Mouse (Mus musculus) cortical plate, adult 2 months (tissue): ENCODE results near the gene Hist1h4f. TPM values are rescaled to one million over a fixed set of nuclear protein-coding genes. Genes with fewer than 3 reads are reported as not detected.
A peak's percentile ranks its signal among the peaks of the same experiment; 100 is the strongest.
"Not testable (repeated sequence)": the region's sequence is repeated elsewhere in the genome, so short reads cannot be mapped to it uniquely, and the experiment has no call there.

Source experiments
- H3K27ac ChIP-seq: fragments of 200-500 bp; 2 replicates; pipeline ENCODE4 v1.5.1; 2012; ENCODE audit warnings: low read length, control low read depth, inconsistent platforms; ENCODE audit not compliant: insufficient read depth
- H3K4me1 ChIP-seq: fragments of 200-500 bp; 2 replicates; pipeline ENCODE4 v1.6.1; 2011; ENCODE audit warnings: low read length; ENCODE audit not compliant: control insufficient read depth, insufficient read depth
- H3K4me3 ChIP-seq: fragments of 200-500 bp; 2 replicates; pipeline ENCODE4 v1.5.1; 2011; ENCODE audit warnings: mild to moderate bottlenecking, low read length, control low read depth; ENCODE audit not compliant: insufficient read depth
- CTCF ChIP-seq: fragments of 200-500 bp; IDR thresholded peaks from 2 replicates; pipeline ENCODE4 v1.5.1; 2011; ENCODE audit warnings: mild to moderate bottlenecking, control low read depth, low read length; ENCODE audit not compliant: insufficient read depth; ENCODE audit errors: extremely low read depth
- POLR2A ChIP-seq: fragments of 200-500 bp; IDR thresholded peaks from 2 replicates; pipeline ENCODE4 v1.6.1; 2011; ENCODE audit warnings: mild to moderate bottlenecking, low read length, control low read depth; ENCODE audit not compliant: insufficient read depth; ENCODE audit errors: extremely low read depth
- polyA plus RNA-seq: library from polyadenylated mRNA; depleted of rRNA; stranded (reverse); fragments of >200 nt; gene quantifications from 2 replicates; pipeline ENCODE4 v1.2.3, GENCODE M21; 2012

The Hist1h4f gene
- polyA plus RNA-seq, 1 experiment = 13.1 TPM

DNA sequence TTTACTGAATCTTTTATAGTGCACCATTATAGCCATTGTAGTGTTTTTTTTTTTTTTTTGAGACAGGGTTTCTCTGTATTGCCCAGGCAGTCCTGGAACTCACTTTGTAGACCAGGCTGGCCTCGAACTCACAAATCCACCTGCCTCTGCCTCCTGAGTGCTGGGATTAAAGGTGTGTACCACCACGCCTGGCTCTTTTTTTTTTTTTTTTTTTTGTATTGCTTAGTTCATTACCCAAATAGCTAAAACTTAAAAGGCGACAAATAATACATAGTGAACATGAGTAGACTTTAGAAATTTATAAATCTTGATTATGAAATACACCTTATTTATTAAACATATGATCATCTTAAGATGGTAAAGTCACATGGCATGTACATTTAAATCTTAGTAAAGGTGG lies 10.0 kb downstream of the Hist1h4f start:
- Histone ChIP-seq H3K4me3 (no peak overlapping the region), H3K4me1 (no peaks in the 10 kb centered on the region), H3K27ac (no peak overlapping the region)
- no peak for TF ChIP-seq POLR2A
- TF ChIP-seq CTCF = no peak

DNA sequence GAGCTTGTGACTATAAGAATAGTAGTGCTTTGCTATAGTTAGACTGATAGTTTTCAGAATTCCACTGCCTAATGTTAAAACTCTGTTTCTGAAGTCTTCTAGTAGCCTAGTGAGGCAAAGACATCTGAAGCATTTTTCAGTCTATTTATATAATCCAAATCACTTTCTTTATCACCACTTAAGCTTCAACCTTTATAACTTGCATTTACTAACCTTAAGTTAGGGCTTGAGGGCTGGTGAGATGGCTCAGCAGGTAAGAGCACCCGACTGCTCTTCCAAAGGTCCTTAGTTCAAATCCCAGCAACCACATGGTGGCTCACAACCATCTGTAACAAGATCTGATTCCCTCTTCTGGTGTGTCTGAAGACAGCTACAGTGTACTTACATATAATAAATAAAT lies 11.6 kb downstream of the Hist1h4f start:
- not testable (repeated sequence) for H3K27ac ChIP-seq, H3K4me1 ChIP-seq, H3K4me3 ChIP-seq

DNA sequence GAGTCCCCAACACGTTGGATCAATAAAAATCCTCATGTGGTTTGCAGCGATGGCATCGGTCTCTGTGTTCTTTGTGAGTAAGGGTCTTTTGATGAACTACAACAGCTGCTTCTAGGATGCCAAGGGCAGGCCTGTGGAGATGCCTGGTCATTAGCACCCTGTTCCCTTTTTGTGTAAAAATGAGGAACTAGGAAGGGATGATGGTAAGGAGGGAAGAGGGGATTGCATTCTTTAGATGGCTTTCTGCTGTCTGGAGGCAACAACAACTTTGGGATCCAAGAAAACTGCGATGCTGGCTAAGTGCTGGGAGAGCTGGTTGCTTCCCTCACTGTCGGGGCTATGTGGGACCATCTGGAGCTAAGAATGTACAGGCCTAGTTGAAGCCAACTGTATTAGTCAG lies 13.2 kb downstream of the Hist1h4f start:
- Histone ChIP-seq H3K4me1 (peaks cover 4% of the 10 kb centered on the region; the same call in 1 of the 2 replicates), H3K27ac (no peak overlapping the region), H3K4me3 (no peak overlapping the region)
- no peak for TF ChIP-seq POLR2A

DNA sequence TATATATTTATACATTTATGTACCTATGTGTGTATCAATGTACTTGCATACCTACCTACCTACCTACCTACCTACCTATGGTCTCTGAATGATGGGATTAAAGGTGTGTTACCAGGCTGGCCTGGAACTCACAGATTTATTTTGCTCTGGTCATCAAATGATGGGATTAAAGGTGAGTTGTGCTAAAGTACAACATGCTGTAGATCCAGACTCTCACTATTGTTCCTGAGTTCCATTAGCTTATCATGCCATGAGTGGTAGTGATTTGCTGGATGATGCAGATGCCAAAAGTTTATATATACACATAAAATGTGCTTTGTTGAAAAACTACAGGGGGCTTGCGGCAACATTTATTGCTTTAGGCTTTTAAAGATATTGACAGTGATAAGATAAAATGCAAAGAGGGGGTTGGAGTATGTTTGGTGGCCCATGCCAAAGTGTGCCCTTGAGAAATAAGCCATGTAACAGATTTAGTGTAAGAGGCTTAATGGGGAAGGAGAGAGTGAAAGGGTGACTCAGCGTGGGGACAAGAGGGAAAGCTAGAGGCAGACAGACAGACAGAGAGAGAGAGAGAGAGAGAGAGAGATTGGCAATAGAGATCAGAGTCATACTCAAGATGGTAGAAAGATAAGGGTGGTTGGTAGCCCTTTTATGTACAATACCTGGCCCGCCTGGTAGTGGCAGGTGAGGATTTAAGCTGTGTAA lies 14.3 kb downstream of the Hist1h4f start:
- H3K4me1 ChIP-seq = peaks cover 4% of the 10 kb centered on the region; the same call in 1 of the 2 replicates
- no peak overlapping the region for H3K4me3 ChIP-seq
- H3K27ac ChIP-seq = no peak overlapping the region
- TF ChIP-seq POLR2A (no peak), CTCF (no peak)

DNA sequence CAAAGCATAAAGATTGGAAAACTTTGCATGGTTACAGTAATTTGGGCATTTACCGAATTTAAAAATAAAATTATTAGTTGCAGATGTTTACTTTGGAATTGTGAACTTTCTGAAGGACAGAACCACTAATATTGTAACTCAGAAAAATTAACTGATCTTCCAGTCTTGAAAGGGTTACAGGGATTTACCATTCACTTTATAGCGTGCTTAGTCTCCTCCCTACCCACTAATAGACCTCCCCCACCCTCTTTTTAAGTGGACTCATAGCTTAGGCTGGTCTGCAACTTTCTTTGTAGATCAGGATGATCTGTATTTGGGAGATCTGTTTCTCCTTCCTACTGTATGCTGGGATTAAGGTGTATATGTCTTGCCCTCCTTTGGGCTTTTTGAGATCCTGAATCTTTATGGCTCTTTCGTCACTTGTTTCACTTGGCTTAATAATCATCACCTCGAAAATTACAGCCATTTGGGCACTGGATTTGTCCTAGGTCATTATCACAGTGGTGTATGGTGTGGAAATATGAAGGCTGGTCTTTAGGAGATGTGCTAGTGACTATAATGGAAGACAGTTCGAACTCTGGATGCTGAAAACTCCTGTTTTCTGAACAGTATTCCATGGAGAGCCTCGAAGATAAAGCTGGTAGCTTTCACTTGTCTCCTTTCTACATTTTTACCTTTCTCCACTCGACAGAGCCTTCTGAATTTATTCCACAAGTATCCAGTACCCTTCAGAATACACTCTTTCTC lies 15.2 kb downstream of the Hist1h4f start:
- no peak for TF ChIP-seq POLR2A
- H3K4me1 ChIP-seq = peaks cover 4% of the 10 kb centered on the region; the same call in 1 of the 2 replicates
- H3K4me3 ChIP-seq = no peak overlapping the region
- no peak overlapping the region for H3K27ac ChIP-seq

DNA sequence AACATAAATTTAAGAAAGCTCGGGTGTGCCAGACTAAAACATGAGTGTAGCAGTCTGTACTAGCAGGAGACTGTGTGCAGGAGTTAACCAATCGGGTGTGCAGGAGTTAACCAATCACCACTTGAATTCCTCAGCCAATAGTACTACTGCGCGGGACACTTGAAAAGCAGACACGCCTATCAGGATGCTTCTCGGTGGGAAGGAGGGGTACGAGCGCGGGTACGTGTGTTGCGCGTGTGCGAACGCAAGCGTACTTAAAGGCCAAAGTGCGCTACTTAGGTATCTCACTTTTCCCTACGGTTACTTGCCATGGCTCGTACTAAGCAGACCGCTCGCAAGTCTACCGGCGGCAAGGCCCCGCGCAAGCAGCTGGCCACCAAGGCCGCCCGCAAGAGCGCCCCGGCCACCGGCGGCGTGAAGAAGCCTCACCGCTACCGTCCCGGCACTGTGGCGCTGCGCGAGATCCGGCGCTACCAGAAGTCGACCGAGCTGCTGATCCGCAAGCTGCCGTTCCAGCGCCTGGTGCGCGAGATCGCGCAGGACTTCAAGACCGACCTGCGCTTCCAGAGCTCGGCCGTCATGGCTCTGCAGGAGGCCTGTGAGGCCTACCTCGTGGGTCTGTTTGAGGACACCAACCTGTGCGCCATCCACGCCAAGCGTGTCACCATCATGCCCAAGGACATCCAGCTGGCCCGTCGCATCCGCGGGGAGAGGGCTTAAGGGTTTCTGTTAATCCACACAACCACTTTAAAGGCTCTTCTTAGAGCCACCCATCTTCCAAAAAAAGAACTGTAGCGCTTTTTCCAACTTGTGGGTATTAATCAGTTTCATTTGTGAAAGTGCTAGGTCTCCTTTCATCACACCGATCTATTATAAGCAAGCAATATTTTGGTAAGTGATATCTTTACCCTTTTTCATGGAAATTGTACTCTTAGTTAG lies 16.0 kb downstream of the Hist1h4f start, which contains the start of gene Hist1h3g:
Hist1h3g (plus strand) TSS at position 286 of the 939 bp plus-strand sequence.
- H3K27ac ChIP-seq, H3K4me1 ChIP-seq: not testable (repeated sequence)
- H3K4me3 ChIP-seq = peak within 1 kb of the TSS; percentile 24

DNA sequence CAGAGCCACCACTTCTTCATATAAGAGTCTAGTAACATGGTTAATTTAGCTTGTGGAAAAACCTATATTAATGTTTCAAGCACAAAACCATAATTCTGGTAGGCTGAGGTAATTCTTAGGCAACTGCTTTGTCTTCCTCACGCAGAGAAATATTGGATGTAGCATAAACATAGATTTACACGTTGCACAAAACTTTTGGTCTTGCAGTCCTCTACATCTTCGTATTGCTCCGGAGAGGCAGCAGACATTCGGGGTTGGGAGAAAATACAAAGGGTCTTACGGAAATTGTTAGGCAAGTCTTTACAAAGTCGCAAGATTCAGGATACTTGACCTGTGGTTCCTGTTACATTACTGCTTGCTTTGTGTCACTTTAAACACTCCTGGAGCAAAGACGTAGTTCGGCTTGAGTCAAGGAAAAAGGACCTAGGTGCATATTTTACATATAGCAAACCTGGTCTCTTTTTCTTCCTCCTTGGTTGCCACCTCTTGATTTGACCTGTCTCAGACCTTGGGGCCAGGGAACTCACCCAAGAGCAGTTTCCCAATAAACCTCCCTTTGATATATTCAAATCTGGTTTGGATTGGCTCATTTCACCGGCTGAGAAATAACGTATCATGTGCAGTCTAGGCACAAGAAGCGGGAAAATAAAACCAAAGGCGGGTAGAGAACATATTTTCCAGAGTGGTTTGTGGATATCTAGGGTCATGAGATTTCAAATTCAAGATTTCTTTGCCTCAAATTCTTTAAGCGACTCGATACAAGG lies 16.9 kb downstream of the Hist1h4f start:
- peak overlapping the region; percentile 24; the same call in 1 of the 2 replicates for H3K4me3 ChIP-seq
- TF ChIP-seq CTCF (no peak), POLR2A (no peak)
- no peak overlapping the region for H3K27ac ChIP-seq
- H3K4me1 ChIP-seq = peaks cover 4% of the 10 kb centered on the region; the same call in 1 of the 2 replicates

DNA sequence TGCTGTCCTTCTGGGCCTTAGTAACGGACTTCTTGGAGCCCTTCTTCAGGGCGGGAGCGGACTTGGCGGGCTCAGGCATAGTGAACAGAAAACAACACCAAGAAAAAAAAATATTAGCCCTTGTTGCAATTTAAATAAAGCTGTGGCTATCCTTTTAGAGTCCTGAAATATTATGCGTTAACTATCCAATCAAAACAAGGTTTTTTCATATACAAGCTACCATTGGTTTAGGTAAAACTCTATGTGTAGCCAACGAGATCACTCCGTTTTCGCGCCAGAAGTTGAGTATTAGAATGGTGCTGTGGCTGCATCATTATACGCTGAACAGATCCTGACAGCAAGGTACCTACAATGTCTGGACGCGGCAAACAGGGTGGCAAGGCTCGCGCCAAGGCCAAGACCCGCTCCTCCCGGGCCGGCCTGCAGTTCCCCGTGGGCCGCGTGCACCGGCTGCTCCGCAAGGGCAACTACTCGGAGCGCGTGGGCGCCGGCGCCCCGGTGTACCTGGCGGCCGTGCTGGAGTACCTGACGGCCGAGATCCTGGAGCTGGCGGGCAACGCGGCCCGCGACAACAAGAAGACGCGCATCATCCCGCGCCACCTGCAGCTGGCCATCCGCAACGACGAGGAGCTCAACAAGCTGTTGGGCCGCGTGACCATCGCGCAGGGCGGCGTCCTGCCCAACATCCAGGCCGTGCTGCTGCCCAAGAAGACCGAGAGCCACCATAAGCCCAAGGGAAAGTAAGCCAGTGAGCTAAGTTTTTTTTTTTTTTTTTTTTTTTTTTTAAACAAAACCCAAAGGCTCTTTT lies 17.7 kb downstream of the Hist1h4f start, which contains the start of gene Hist1h2af:
Hist1h2af (plus strand) TSS at position 347 of the 808 bp plus-strand sequence.
- H3K4me1 ChIP-seq, H3K27ac ChIP-seq: not testable (repeated sequence)
- peak within 1 kb of the TSS; percentile 25 for H3K4me3 ChIP-seq
